Mouse (Mus musculus) effector memory CD4-positive, alpha-beta T cell, adult 7 months (primary cell): ENCODE measurements around the gene Gstt3. TPM values are rescaled to one million over a fixed set of nuclear protein-coding genes. Genes with fewer than 3 reads are reported as not detected.

Experiments
- polyA plus RNA-seq: library from polyadenylated mRNA; unstranded; fragments of 100-300 nt; shearing (Covaris generic); gene quantifications from one replicate; pipeline ENCODE4 v1.2.1, GENCODE M21; 2017

Gstt3 gene
- 2.7 TPM for polyA plus RNA-seq

DNA sequence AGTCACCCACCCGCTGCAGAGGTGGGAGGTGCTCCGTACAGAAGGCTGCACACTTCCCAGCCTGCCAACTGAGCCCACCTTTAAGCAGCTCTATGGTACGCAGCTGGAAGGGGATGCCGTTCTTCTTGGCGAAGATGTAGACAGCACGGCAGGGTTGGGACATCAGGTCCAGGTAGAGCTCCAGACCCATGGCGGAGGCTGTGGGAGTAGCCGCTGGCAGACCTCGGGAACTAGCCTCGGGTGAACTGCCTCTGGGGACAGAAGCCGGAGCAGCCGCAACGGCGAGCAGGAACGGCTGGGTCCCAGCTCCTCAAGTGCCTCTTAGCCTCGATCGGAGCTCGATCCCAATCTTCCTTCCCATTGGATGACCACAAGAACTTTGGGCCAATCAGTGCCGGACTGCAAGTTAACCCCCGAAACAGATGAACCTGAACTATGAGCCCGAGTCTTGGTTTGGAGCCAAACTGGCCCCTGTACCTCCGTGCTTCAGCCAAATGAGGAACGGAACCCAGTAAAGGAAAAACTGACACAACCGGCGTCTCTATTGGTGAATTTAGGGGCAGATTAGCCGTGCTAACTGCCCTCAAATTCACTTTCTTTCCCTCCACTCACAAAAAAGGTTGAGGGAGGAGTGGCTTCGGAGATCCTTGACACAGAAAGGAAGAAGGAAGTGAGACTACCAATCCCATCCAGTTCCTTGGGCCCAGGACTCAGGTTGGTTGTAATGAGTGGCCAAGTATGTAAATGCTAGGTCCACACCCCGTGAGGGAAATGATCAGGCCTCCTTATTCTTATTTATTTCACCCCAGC is at the start of gene Gstt3, which contains the start of gene Gm20441:
TSS of gene Gstt3 (minus strand) at position 646 of the 810 bp plus-strand sequence.
TSS of gene Gm20441 (minus strand) at position 186 of the 810 bp plus-strand sequence.

GRCm38 (mm10) chr10:75822443-75822842 is 41.2 kb upstream of the Gstt3 start, which contains the start of gene Gstt4:
Gene Gstt4 (minus strand): TSS chr10:75822543.

DNA sequence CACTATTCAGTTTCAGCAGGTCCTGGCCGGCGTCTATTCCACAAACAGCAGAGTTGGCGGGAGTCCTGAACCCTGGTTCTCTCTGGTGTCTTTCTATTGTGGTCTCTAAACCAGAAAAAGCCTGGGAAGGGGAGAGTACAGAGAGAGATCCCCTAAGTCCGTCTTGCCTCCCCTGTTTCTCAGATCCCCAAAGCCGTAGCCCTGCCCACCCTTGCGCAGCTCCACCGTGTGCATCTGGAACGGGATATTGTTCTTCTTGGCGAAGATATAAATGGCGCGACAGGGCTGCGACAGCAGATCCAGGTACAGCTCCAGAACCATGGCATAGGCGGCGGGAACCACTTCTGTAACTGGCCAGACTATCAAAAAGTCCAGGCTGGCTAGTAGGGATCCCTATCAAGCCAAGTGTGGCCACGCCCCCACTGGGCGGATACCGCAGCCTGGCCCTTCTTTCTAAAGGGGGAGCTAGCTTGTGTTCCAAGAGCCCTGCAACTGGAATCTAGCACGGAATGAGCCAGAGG is 17.0 kb upstream of the Gstt3 start, which contains the start of gene Gstt1:
TSS of gene Gstt1 (minus strand) at position 409 of the 521 bp plus-strand sequence.

GRCm38 (mm10) chr10:75772795-75773664 is 8.2 kb downstream of the Gstt3 start, which contains the start of gene Ddt:
Gene Ddt (minus strand): TSS chr10:75773414.

DNA sequence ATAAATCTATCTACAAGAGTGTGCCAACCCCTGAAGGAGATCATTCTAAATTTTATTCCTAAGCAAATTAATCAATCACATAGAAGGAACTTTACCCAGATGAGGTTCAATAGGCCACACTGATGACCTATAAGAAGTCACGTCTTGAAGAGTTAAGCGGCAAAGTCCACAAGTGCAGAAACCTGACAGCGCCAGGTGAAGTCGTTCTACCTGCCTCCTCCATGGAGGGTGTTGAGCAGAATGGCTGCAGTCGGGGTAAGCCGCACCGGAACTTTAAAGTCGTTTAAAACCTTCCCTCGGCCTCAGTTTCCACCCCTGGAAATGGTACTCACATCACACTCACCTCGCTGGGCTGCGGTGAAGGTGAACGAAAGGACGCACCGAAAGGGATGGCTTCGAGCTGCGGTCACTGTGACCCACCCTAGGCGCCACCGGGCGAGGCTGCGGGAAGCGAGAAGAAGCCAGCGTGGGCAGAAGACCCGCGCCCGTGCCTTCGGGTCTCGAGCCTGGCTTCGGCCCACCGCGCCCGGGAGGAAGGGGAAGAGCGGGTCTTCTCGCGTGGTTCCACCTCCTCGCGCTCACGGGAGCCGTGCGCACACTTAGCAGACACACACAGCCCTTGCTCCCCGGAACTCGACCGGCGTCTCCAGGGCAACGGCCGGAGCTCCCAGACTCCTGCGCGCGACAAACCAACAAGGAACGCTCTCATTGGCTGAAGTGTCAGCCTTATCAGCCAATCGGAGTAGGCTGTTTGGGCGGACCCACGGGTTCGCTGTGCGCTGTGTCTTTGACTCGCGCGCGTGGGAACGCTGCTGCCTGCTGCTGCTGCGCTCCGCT is 17.3 kb downstream of the Gstt3 start, which contains the start of gene Cabin1:
TSS of gene Cabin1 (minus strand) at position 660 of the 837 bp plus-strand sequence.

Other genes with a start within 250 kb of the Gstt3 start
- 3.1 TPM for gene Lrrc75b, start 221.1 kb downstream of the Gstt3 start, polyA plus RNA-seq
- gene Ggt1, start 219.8 kb downstream of the Gstt3 start, polyA plus RNA-seq, result 15.6 TPM
- 3.8 TPM for gene Ggt5, start 192.1 kb downstream of the Gstt3 start, polyA plus RNA-seq
- 6.2 TPM for gene Susd2, start 137.4 kb downstream of the Gstt3 start, polyA plus RNA-seq
- 45.6 TPM for gene Cabin1, start 17.1 kb downstream of the Gstt3 start, polyA plus RNA-seq
- gene Ddt, start 8.0 kb downstream of the Gstt3 start, polyA plus RNA-seq, result 40.4 TPM
- not detected for gene Gm20441, start 460 bp downstream of the Gstt3 start, polyA plus RNA-seq
- 0.38 TPM for gene Gstt1, start 17.2 kb upstream of the Gstt3 start, polyA plus RNA-seq
- gene Gstt4, start 41.1 kb upstream of the Gstt3 start, polyA plus RNA-seq, result not detected
- 37.6 TPM for gene Gstt2, start 56.0 kb upstream of the Gstt3 start, polyA plus RNA-seq
- 511 TPM for gene Mif, start 78.8 kb upstream of the Gstt3 start, polyA plus RNA-seq
- 0.48 TPM for gene Derl3, start 112.0 kb upstream of the Gstt3 start, polyA plus RNA-seq
- 41.5 TPM for gene Smarcb1, start 140.2 kb upstream of the Gstt3 start, polyA plus RNA-seq
- gene Chchd10, start 151.7 kb upstream of the Gstt3 start, polyA plus RNA-seq, result 18.7 TPM
- 0.77 TPM for gene Mmp11, start 155.1 kb upstream of the Gstt3 start, polyA plus RNA-seq
- gene Gm867, start 159.3 kb upstream of the Gstt3 start, polyA plus RNA-seq, result not detected
- gene Vpreb3, start 161.6 kb upstream of the Gstt3 start, polyA plus RNA-seq, result 1.3 TPM
- gene Gm5134, start 173.1 kb upstream of the Gstt3 start, polyA plus RNA-seq, result 0.79 TPM